Mouse (Mus musculus) embryonic fibroblast, embryonic 13.5 days (primary cell): ENCODE results near the gene Smurf1.

ENCODE experiments used
- CTCF ChIP-seq: IDR thresholded peaks from 2 replicates; pipeline ENCODE4 v1.5.1; 2011; ENCODE audit warnings: mild to moderate bottlenecking, control low read depth, low read length, moderate library complexity, borderline replicate concordance; ENCODE audit not compliant: insufficient read depth
- POLR2A ChIP-seq: IDR thresholded peaks from 2 replicates; pipeline ENCODE4 v1.6.1; 2011; ENCODE audit warnings: low read depth, mild to moderate bottlenecking, control low read depth, low read length, moderate library complexity

GRCm38 (mm10) chr5:144971266-144971665 lies 5.6 kb upstream of the Smurf1 start:
- TF ChIP-seq CTCF = no peak
- TF ChIP-seq POLR2A = no peak
